7 mouse cellular contexts compared by ENCODE assay signal in genomic region chr14:100211036-100211825, GRCm38 (mm10).
DNase-seq lines count a peak whose midpoint lies in the region; ATAC-seq lines count a peak whose summit lies in the region.

No protein-coding gene starts in this region.

- DNase-seq in B cell, adult 2 months = peak; percentile 69 to 71
- DNase-seq in cerebellum, postnatal 10 days = peak; percentile 78 to 79
- peak; percentile 78 to 89 for DNase-seq in heart, adult 18-20 months
- DNase-seq in kidney, postnatal 36 days = peak; percentile 58 to 65
- peak; percentile 50 for DNase-seq in lung, postnatal 36 days
- DNase-seq in skeletal muscle tissue, adult 2 months (ENCODE audit: low read depth, low spot score) = peak; percentile 69

- ATAC-seq in CD4-positive, CD25-positive, alpha-beta regulatory T cell, adult 4 months = peak; percentile 70

Comparison
In these comparisons a context has a peak if more than half of its experiments do, and no peak if none do; other contexts are left out.
1. Peak in every context shown above with its lines: DNase-seq and ATAC-seq.